ENCODE assay signal across 23 mouse cellular contexts in the genomic region with DNA sequence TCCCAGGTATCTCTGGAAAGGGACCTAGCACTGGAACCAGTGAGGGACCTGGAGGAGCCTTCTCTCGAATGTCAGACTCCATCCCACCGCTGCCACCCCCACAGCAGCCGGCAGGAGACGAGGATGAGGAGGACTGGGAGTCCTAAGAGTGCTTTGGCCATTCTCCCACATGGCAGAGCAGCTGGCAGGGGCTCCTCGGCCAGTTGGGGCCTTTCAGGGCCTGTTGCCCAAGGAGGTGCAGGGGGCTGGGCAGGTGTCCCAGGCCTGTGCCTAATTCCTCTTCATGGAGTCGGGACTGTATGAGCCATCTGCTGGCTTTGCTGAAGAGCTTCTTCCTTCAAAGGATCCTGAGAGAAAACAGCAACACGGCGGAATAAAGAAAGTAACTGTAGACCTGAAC. TPM values are rescaled to one million over a fixed set of nuclear protein-coding genes. Genes with fewer than 3 reads are reported as not detected.
DNase-seq lines count a peak whose midpoint lies in the region; TF ChIP-seq lines count a peak whose summit lies in the region.
"Had no signal": no experiment of that assay in that cellular context is flagged by ENCODE, and none has a peak within 500 bp of the region (broad histone marks: within the 10 kb centered on the region; RNA-seq: fewer than 3 reads in every experiment).

No protein-coding gene starts in this region.

- TF ChIP-seq POLR2A in cerebellum, adult 2 months (IDR thresholded peaks at IDR 0.05; ENCODE audit: borderline replicate concordance, insufficient read depth, low read length), result no peak

- no peak for TF ChIP-seq CTCF in cerebellum, adult 2 months (IDR thresholded peaks at IDR 0.05; ENCODE audit: borderline replicate concordance, insufficient read depth, low read depth, low read length)

- no peak overlapping the region for H3K4me3 ChIP-seq in cerebellum, adult 2 months (replicated peaks; ENCODE audit: insufficient read depth, low read depth, low read length)
- H3K4me3 ChIP-seq: embryonic facial prominence, embryonic 12.5 days; embryonic facial prominence, embryonic 15.5 days; gastrocnemius, adult 2 months; heart, embryonic 10.5 days; heart, embryonic 13.5 days had no signal

- peak overlapping the region; percentile 58 for H3K27ac ChIP-seq in cerebellum, adult 2 months (ENCODE audit: insufficient read depth, low read length)
- H3K27ac ChIP-seq: embryonic facial prominence, embryonic 12.5 days; embryonic facial prominence, embryonic 15.5 days; gastrocnemius, adult 2 months; heart, embryonic 10.5 days; heart, embryonic 13.5 days; hindbrain, embryonic 14.5 days; hindbrain, postnatal 0 days had no signal

- H3K4me1 ChIP-seq in cerebellum, adult 2 months (ENCODE audit: control insufficient read depth, insufficient read depth, low read length), result peaks cover 25% of the 10 kb centered on the region
- H3K4me1 ChIP-seq: embryonic facial prominence, embryonic 12.5 days; heart, embryonic 10.5 days had no signal

- no peaks in the 10 kb centered on the region for H3K27me3 ChIP-seq in cerebellum, adult 2 months (ENCODE audit: control insufficient read depth, insufficient read depth, low read length)
- H3K27me3 ChIP-seq: embryonic facial prominence, embryonic 12.5 days; embryonic facial prominence, embryonic 15.5 days; heart, embryonic 13.5 days had no signal

- WGBS in cerebellum, adult 2 months, result 15% methylated on average over 8 of the region's 8 CpGs

- peak; percentile 39 to 47 for DNase-seq in cerebellum, adult 2 months
- DNase-seq in cerebellum, adult 11 months, result no peak
- DNase-seq in heart, adult 11 months, result peak; percentile 78
- DNase-seq in heart, adult 8-10 months (ENCODE audit: low spot score), result no peak
- peak; percentile 48 to 59 for DNase-seq in cerebellum, postnatal 14 days
- DNase-seq in cerebellum, postnatal 36 days, result peak; percentile 24 to 42
- DNase-seq in right cerebral cortex, postnatal 36 days (ENCODE audit: low spot score in 2 of 2), result no peak
- DNase-seq: adrenal gland, adult 8-10 months; adrenal gland, postnatal 25 days; forebrain, postnatal 0 days; gastrocnemius, adult 2 months; gastrocnemius, postnatal 14 days; heart, adult 18-20 months; heart, postnatal 14 days; heart, postnatal 4 days; kidney, adult 18-20 months; kidney, adult 9 months had no signal

RNA-seq across cellular contexts. Expression of gene Ddx11, which starts 4.3 kb away (rescaled TPM):
- 3.9 and 5.8 TPM in 2 replicates for polyA plus RNA-seq in cerebellum, adult 2 months (2012; rRNA removed)
- total RNA-seq in heart, adult 8-10 months (2022), result 1 to 10 TPM in 3 of 4 experiments, under 1 TPM in 1; 0.88 to 1.5 (median 1.2) TPM

RNA-seq across cellular contexts. Expression of gene Washc1, which starts 7.6 kb away (rescaled TPM):
- 52.5 and 53.4 TPM in 2 replicates for polyA plus RNA-seq in cerebellum, adult 2 months (2012; rRNA removed)
- total RNA-seq in heart, adult 8-10 months (2022), result 10 to 100 TPM; 17.3 to 24.4 (median 19.3) TPM

RNA-seq across cellular contexts. Expression of gene Ndufv2, which starts 17.6 kb away (rescaled TPM):
- 241 and 269 TPM in 2 replicates for polyA plus RNA-seq in cerebellum, adult 2 months (2012; rRNA removed)
- 1,000 to 10,000 TPM; 1,211 to 1,253 (median 1,225) TPM for total RNA-seq in heart, adult 8-10 months (2022)

RNA-seq across cellular contexts. Expression of gene Ankrd12, which starts 42.1 kb away (rescaled TPM):
- 25.5 and 28.1 TPM in 2 replicates for polyA plus RNA-seq in cerebellum, adult 2 months (2012; rRNA removed)
- total RNA-seq in heart, adult 8-10 months (2022), result 10 to 100 TPM; 20.7 to 29.5 (median 24.1) TPM

Comparison
In these comparisons a context has a peak if more than half of its experiments do, and no peak if none do; other contexts are left out.
1. DNase-seq: peak in cerebellum, adult 2 months (2 of 2), heart, adult 11 months (single experiment), cerebellum, postnatal 14 days (2 of 2) and cerebellum, postnatal 36 days (2 of 2); none in cerebellum, adult 11 months (single experiment), heart, adult 8-10 months (single experiment) and right cerebral cortex, postnatal 36 days (0 of 2).